Mouse (Mus musculus) spleen, adult 2 months (tissue): Measurements from ENCODE around the gene Gphn.

ENCODE experiments used
- CTCF ChIP-seq: fragments of 200-500 bp; IDR thresholded peaks from 2 replicates; pipeline ENCODE4 v1.5.1; 2011; ENCODE audit warnings: mild to moderate bottlenecking, inconsistent platforms; ENCODE audit not compliant: insufficient read depth, insufficient read length, insufficient replicate concordance; ENCODE audit errors: extremely low read depth
- POLR2A ChIP-seq: fragments of 200-500 bp; IDR thresholded peaks from 2 replicates; pipeline ENCODE4 v1.6.1; 2011; ENCODE audit warnings: low read depth, low read length, inconsistent platforms

- TF ChIP-seq CTCF (no peak), POLR2A (no peak)
Measured at GRCm38 (mm10) chr12:78181452-78181851, 44.7 kb upstream of the Gphn start.
